Mouse (Mus musculus) ovary, adult 18-20 months (tissue): ENCODE data around the gene Scn1b.

Experiments used
- DNase-seq: peaks from one replicate; pipeline ENCODE4 v3.0.0; 2022; ENCODE audit warnings: low spot score, mixed read lengths

Scn1b gene

GRCm38 (mm10) chr7:31149751-31150565, 23.2 kb upstream of the Scn1b start:
- DNase-seq, result no peak

GRCm38 (mm10) chr7:31149271-31149670, 22.5 kb upstream of the Scn1b start:
- no peak for DNase-seq

- DNase-seq, result peak; percentile 67
These were observed 22.0 kb upstream of the Scn1b start for GRCm38 (mm10) chr7:31148756-31149155.

GRCm38 (mm10) chr7:31148086-31148485, 21.3 kb upstream of the Scn1b start:
- no peak for DNase-seq

GRCm38 (mm10) chr7:31145596-31146160, 18.9 kb upstream of the Scn1b start:
- no peak for DNase-seq

- no peak for DNase-seq
These were observed 18.1 kb upstream of the Scn1b start for GRCm38 (mm10) chr7:31144886-31145285.

GRCm38 (mm10) chr7:31140941-31141340, 14.1 kb upstream of the Scn1b start:
- DNase-seq, result no peak

- DNase-seq, result no peak
These were observed 13.5 kb upstream of the Scn1b start for GRCm38 (mm10) chr7:31140302-31140701.

GRCm38 (mm10) chr7:31139765-31140164, 13.0 kb upstream of the Scn1b start:
- no peak for DNase-seq

GRCm38 (mm10) chr7:31135717-31136116, 8.9 kb upstream of the Scn1b start:
- no peak for DNase-seq

- DNase-seq, result no peak
These were observed 5.1 kb upstream of the Scn1b start for GRCm38 (mm10) chr7:31131866-31132265.

GRCm38 (mm10) chr7:31130841-31131240, 4.0 kb upstream of the Scn1b start:
- no peak for DNase-seq

- DNase-seq, result no peak
These were observed 3.4 kb upstream of the Scn1b start for GRCm38 (mm10) chr7:31130197-31130596.

GRCm38 (mm10) chr7:31128157-31128705, 1.4 kb upstream of the Scn1b start:
- DNase-seq, result no peak

GRCm38 (mm10) chr7:31126211-31126751, 522 bp downstream of the Scn1b start:
- DNase-seq, result no peak

GRCm38 (mm10) chr7:31125116-31125515, 1.7 kb downstream of the Scn1b start:
- no peak for DNase-seq

- DNase-seq, result no peak
These were observed 2.4 kb downstream of the Scn1b start for GRCm38 (mm10) chr7:31124381-31124780.

GRCm38 (mm10) chr7:31123697-31124096, 3.1 kb downstream of the Scn1b start:
- DNase-seq, result no peak

- no peak for DNase-seq
These were observed 3.9 kb downstream of the Scn1b start for GRCm38 (mm10) chr7:31122641-31123631.

- DNase-seq, result no peak
These were observed 7.2 kb downstream of the Scn1b start for GRCm38 (mm10) chr7:31119556-31119955.

- no peak for DNase-seq
These were observed 8.3 kb downstream of the Scn1b start for GRCm38 (mm10) chr7:31118486-31118885.

- no peak for DNase-seq
These were observed 9.3 kb downstream of the Scn1b start for GRCm38 (mm10) chr7:31117465-31117864.
